Mouse (Mus musculus) MEL (cell line): ENCODE data around the gene Gpr19. TPM values are rescaled to one million over a fixed set of nuclear protein-coding genes. Genes with fewer than 3 reads are reported as not detected.
A peak's percentile ranks its signal among the peaks of the same experiment; 100 is the strongest.

Experiments
- DNase-seq: peaks from one replicate; pipeline ENCODE4 v3.0.0; 2011; ENCODE audit warnings: low read depth, low spot score
- H3K27ac ChIP-seq: 2 replicates; pipeline ENCODE4 v1.5.1; 2012; ENCODE audit warnings: low read depth, mild to moderate bottlenecking, control low read depth, low read length, moderate library complexity; ENCODE audit not compliant: control insufficient read depth
- H3K27me3 ChIP-seq, 2 experiments: fragments of 150-350 bp in 1 of 2; sonication (generic) in 1 of 2; 2 replicates each; pipeline ENCODE4 v1.6.1; 2012; ENCODE audit warnings: low read length in 2 of 2, mild to moderate bottlenecking in 2 of 2, improper control_type of control experiment in 1 of 2, moderate library complexity in 1 of 2; ENCODE audit not compliant: insufficient read depth in 2 of 2, control insufficient read depth in 1 of 2
- H3K36me3 ChIP-seq, 2 experiments: 2 replicates each; pipeline ENCODE4 v1.6.1; 2012 to 2014; ENCODE audit warnings: low read length in 2 of 2, improper control_type of control experiment in 1 of 2, inconsistent platforms in 1 of 2, mild to moderate bottlenecking in 1 of 2; ENCODE audit not compliant: insufficient read depth in 2 of 2, control insufficient read depth in 1 of 2
- H3K4me1 ChIP-seq, 2 experiments: fragments of 150-350 bp in 1 of 2; sonication (generic) in 1 of 2; 2 replicates each; pipeline ENCODE4 v1.6.1; 2012; ENCODE audit warnings: low read length in 2 of 2, improper control_type of control experiment in 1 of 2, mild to moderate bottlenecking in 1 of 2; ENCODE audit not compliant: insufficient read depth in 2 of 2, control insufficient read depth in 1 of 2
- H3K4me3 ChIP-seq, 2 experiments: fragments of 150-350 bp in 1 of 2; sonication (generic) in 1 of 2; 2 replicates each; pipeline ENCODE4 v1.5.1; 2012; ENCODE audit warnings: low read depth in 2 of 2, low read length in 2 of 2, mild to moderate bottlenecking in 2 of 2, moderate library complexity in 2 of 2, control low read depth in 1 of 2, improper control_type of control experiment in 1 of 2; ENCODE audit not compliant: control insufficient read depth in 1 of 2, insufficient read depth in 1 of 2
- H3K79me2 ChIP-seq: 2 replicates; pipeline ENCODE4 v1.6.1; 2012; ENCODE audit warnings: mild to moderate bottlenecking, low read length, moderate library complexity; ENCODE audit not compliant: control insufficient read depth, poor library complexity, insufficient read depth
- H3K9ac ChIP-seq: 2 replicates; pipeline ENCODE4 v1.6.1; 2012; ENCODE audit warnings: low read depth, mild to moderate bottlenecking, control low read depth, low read length, moderate library complexity; ENCODE audit not compliant: control insufficient read depth, poor library complexity, severe bottlenecking
- H3K9me3 ChIP-seq: fragments of 150-350 bp; sonication (generic); replicated peaks from 2 replicates; pipeline ENCODE4 v1.6.1; 2012; ENCODE audit warnings: mild to moderate bottlenecking, low read length, improper control_type of control experiment, moderate library complexity; ENCODE audit not compliant: insufficient read depth
- BHLHE40 ChIP-seq: IDR thresholded peaks from 2 replicates; pipeline ENCODE4 v1.6.1; 2012; ENCODE audit warnings: low read depth, mild to moderate bottlenecking, inconsistent platforms, low read length, improper control_type of control experiment, borderline replicate concordance
- CHD1 ChIP-seq: IDR thresholded peaks from 2 replicates; pipeline ENCODE4 v1.6.1; 2012; ENCODE audit warnings: low read depth, mild to moderate bottlenecking, inconsistent platforms, low read length, improper control_type of control experiment
- ELF1 ChIP-seq: IDR thresholded peaks from 2 replicates; pipeline ENCODE4 v1.6.1; 2014; ENCODE audit warnings: low read depth, mild to moderate bottlenecking, inconsistent platforms, low read length, improper control_type of control experiment, moderate library complexity
- EP300 ChIP-seq, 2 experiments: IDR thresholded peaks; 2 replicates each; pipeline ENCODE4 v1.6.1; 2011; ENCODE audit warnings: improper control_type of control experiment in 2 of 2, low read length in 2 of 2, low read depth in 1 of 2, mild to moderate bottlenecking in 1 of 2
- ETS1 ChIP-seq: IDR thresholded peaks from 2 replicates; pipeline ENCODE4 v1.6.1; 2012; ENCODE audit warnings: low read depth, mild to moderate bottlenecking, inconsistent platforms, low read length, improper control_type of control experiment, moderate library complexity
- GABPA ChIP-seq: IDR thresholded peaks from 2 replicates; pipeline ENCODE4 v1.6.1; 2012; ENCODE audit warnings: low read depth, mild to moderate bottlenecking, inconsistent platforms, low read length, improper control_type of control experiment, moderate library complexity
- GATA1 ChIP-seq: IDR thresholded peaks from 2 replicates; pipeline ENCODE4 v1.6.1; 2011; ENCODE audit warnings: low read depth, low read length, improper control_type of control experiment
- HCFC1 ChIP-seq: IDR thresholded peaks from 2 replicates; pipeline ENCODE4 v1.6.1; 2012; ENCODE audit warnings: low read depth, mild to moderate bottlenecking, inconsistent platforms, low read length, improper control_type of control experiment, moderate library complexity
- JUND ChIP-seq: IDR thresholded peaks from 2 replicates; pipeline ENCODE4 v1.6.1; 2011; ENCODE audit warnings: low read depth, mild to moderate bottlenecking, improper control_type of control experiment, low read length
- MAFK ChIP-seq: IDR thresholded peaks from 2 replicates; pipeline ENCODE4 v1.6.1; 2011; ENCODE audit warnings: low read depth, mild to moderate bottlenecking, low read length, improper control_type of control experiment, borderline replicate concordance
- MAX ChIP-seq: IDR thresholded peaks from 2 replicates; pipeline ENCODE4 v1.6.1; 2011; ENCODE audit warnings: low read length, improper control_type of control experiment
- MAZ ChIP-seq: IDR thresholded peaks from 2 replicates; pipeline ENCODE4 v1.6.1; 2012; ENCODE audit warnings: low read depth, mild to moderate bottlenecking, inconsistent platforms, low read length, improper control_type of control experiment
- MXI1 ChIP-seq: IDR thresholded peaks from 2 replicates; pipeline ENCODE4 v1.6.1; 2011; ENCODE audit warnings: mild to moderate bottlenecking, low read depth, low read length, improper control_type of control experiment
- MYC ChIP-seq: IDR thresholded peaks from 2 replicates; pipeline ENCODE4 v1.6.1; 2011; ENCODE audit warnings: low read depth, mild to moderate bottlenecking, low read length, improper control_type of control experiment, moderate library complexity
- NRF1 ChIP-seq: IDR thresholded peaks from 2 replicates; pipeline ENCODE4 v1.6.1; 2014; ENCODE audit warnings: low read depth, mild to moderate bottlenecking, inconsistent platforms, low read length, improper control_type of control experiment, moderate library complexity; ENCODE audit not compliant: poor library complexity, insufficient read depth, severe bottlenecking
- POLR2A ChIP-seq, 2 experiments: IDR thresholded peaks; 2 replicates each; pipeline ENCODE4 v1.6.1; 2011 to 2012; ENCODE audit warnings: low read length in 2 of 2, mild to moderate bottlenecking in 2 of 2, control low read depth in 1 of 2, improper control_type of control experiment in 1 of 2, low read depth in 1 of 2, moderate library complexity in 1 of 2; ENCODE audit not compliant: control insufficient read depth in 1 of 2, insufficient read depth in 1 of 2, poor library complexity in 1 of 2
- SIN3A ChIP-seq: IDR thresholded peaks from 2 replicates; pipeline ENCODE4 v1.6.1; 2012; ENCODE audit warnings: low read length, improper control_type of control experiment, inconsistent platforms
- SMC3 ChIP-seq: IDR thresholded peaks from 2 replicates; pipeline ENCODE4 v1.6.1; 2011; ENCODE audit warnings: low read depth, low read length, improper control_type of control experiment
- TBP ChIP-seq: IDR thresholded peaks from 2 replicates; pipeline ENCODE4 v1.8.0; 2011; ENCODE audit warnings: low read depth, low read length, improper control_type of control experiment
- TCF12 ChIP-seq: IDR thresholded peaks from 2 replicates; pipeline ENCODE4 v1.6.1; 2014; ENCODE audit warnings: low read depth, mild to moderate bottlenecking, inconsistent platforms, low read length, improper control_type of control experiment, moderate library complexity
- UBTF ChIP-seq: IDR thresholded peaks from 2 replicates; pipeline ENCODE4 v1.6.1; 2012; ENCODE audit warnings: low read depth, mild to moderate bottlenecking, inconsistent platforms, low read length, improper control_type of control experiment, moderate library complexity, borderline replicate concordance; ENCODE audit not compliant: insufficient read depth
- USF1 ChIP-seq: IDR thresholded peaks from 2 replicates; pipeline ENCODE4 v1.6.1; 2014; ENCODE audit warnings: low read depth, mild to moderate bottlenecking, inconsistent platforms, low read length, improper control_type of control experiment, moderate library complexity
- USF2 ChIP-seq, 2 experiments: IDR thresholded peaks; 2 replicates each; pipeline ENCODE4 v1.6.1; 2011 to 2012; ENCODE audit warnings: improper control_type of control experiment in 2 of 2, low read length in 2 of 2, borderline replicate concordance in 1 of 2, inconsistent platforms in 1 of 2, low read depth in 1 of 2, mild to moderate bottlenecking in 1 of 2; ENCODE audit not compliant: insufficient read depth in 1 of 2
- ZMIZ1 ChIP-seq: IDR thresholded peaks from 2 replicates; pipeline ENCODE4 v1.6.1; 2012; ENCODE audit warnings: low read depth, mild to moderate bottlenecking, inconsistent platforms, low read length, improper control_type of control experiment, moderate library complexity
- ZNF384 ChIP-seq: IDR thresholded peaks from 2 replicates; pipeline ENCODE4 v1.6.1; 2012; ENCODE audit warnings: low read depth, mild to moderate bottlenecking, inconsistent platforms, low read length, improper control_type of control experiment
- polyA plus RNA-seq, 2 experiments: library from polyadenylated mRNA; stranded (reverse) in 1 of 2; unstranded in 1 of 2; fragments of >175 nt in 1 of 2; fragments of >200 nt in 1 of 2; gene quantifications; 2 replicates each; pipeline versions ENCODE4 v1.2.1 to v1.2.4; 2012; ENCODE audit warnings: low replicate concordance in 2 of 2, low read depth in 1 of 2; ENCODE audit not compliant: insufficient read length in 2 of 2, insufficient read depth in 1 of 2, missing spikeins in 1 of 2
- total RNA-seq: library from RNA; depleted of rRNA; stranded (reverse); fragments of 300-350 nt; gene quantifications from 2 replicates; pipeline ENCODE4 v1.2.3, GENCODE M21; 2012

Gene Gpr19
- total and polyA plus RNA-seq, 3 experiments, result 8.4 to 11.7 TPM; not detected in 1

GRCm38 (mm10) chr6:134921014-134921694, 22.8 kb upstream of the Gpr19 start:
- Histone ChIP-seq H3K79me2 (peaks cover 26% of the 10 kb centered on the region), H3K4me1 (peaks cover 8 to 13% of the 10 kb centered on the region in 2 experiments; a peak in 3 of 4 replicates), H3K36me3 (peaks cover 2 to 29% of the 10 kb centered on the region in 2 experiments; a peak in 3 of 4 replicates), H3K4me3 (peak overlapping the region; percentile 86 to 87), H3K27ac (peak overlapping the region; percentile 79), H3K27me3 (no peaks in the 10 kb centered on the region), H3K9me3 (no peaks in the 10 kb centered on the region), H3K9ac (peak overlapping the region; percentile 99)
- DNase-seq, result peak; percentile 85
- 0 out of 2 replicates have a peak, but pooled peaks have one; percentile 20 for TF ChIP-seq UBTF
- 0 out of 4 replicates have a peak, but pooled peaks of 1 of the 2 experiments have one; percentile 8 for TF ChIP-seq POLR2A (IDR thresholded peaks at IDR 0.05; ENCODE audit: control insufficient read depth in 1 of 2, insufficient read depth in 1 of 2, low read depth in 1 of 2, low read length in 2 of 2, poor library complexity in 1 of 2)
- no peak for TF ChIP-seq ZNF384
- TF ChIP-seq USF2 (IDR thresholded peaks at IDR 0.05; ENCODE audit: borderline replicate concordance in 1 of 2, insufficient read depth in 1 of 2, low read depth in 1 of 2, low read length in 2 of 2), result no peak
- TF ChIP-seq SIN3A, result peak; percentile 88
- TF ChIP-seq ZMIZ1, result peak; percentile 56; the same call in 1 of the 2 replicates
- TF ChIP-seq EP300 (IDR thresholded peaks at IDR 0.05; ENCODE audit: low read depth in 1 of 2, low read length in 2 of 2), result peak in 1 of 2 experiments; percentile 29; a peak in 1 of 4 replicates
- TF ChIP-seq TCF12, result peak; percentile 68; the same call in 1 of the 2 replicates
- TF ChIP-seq TBP, result peak; percentile 65
- TF ChIP-seq MXI1, result peak; percentile 25; the same call in 1 of the 2 replicates
- no peak for TF ChIP-seq USF1
- 0 out of 2 replicates have a peak, but pooled peaks have one; percentile 1 for TF ChIP-seq HCFC1
- peak; percentile 3; the same call in 1 of the 2 replicates for TF ChIP-seq CHD1
- peak; percentile 86 for TF ChIP-seq ETS1
- peak; percentile 63 for TF ChIP-seq GATA1

GRCm38 (mm10) chr6:134920190-134921013, 22.0 kb upstream of the Gpr19 start, which contains the start of gene Cdkn1b:
TSS of gene Cdkn1b (plus strand) at chr6:134920401.
- Histone ChIP-seq H3K36me3 (peaks cover 2 to 26% of the 10 kb centered on the region in 2 experiments; a peak in 3 of 4 replicates), H3K79me2 (peaks cover 26% of the 10 kb centered on the region)
- TF ChIP-seq MXI1 (peak; percentile 69), TCF12 (peak; percentile 55), MAZ (no peak), SIN3A (peak; percentile 82), ZNF384 (peak; percentile 24; the same call in 1 of the 2 replicates), TBP (peak; percentile 91), BHLHE40 (peak; percentile 93), ELF1 (0 out of 2 replicates have a peak, but pooled peaks have one; percentile 8), ETS1 (peak; percentile 30; the same call in 1 of the 2 replicates), MAFK (no peak), MAX (no peak; the same call in none of the 2 replicates), USF1 (peak; percentile 65), JUND (no peak), MYC (no peak), NRF1 (peak; percentile 60), SMC3 (no peak), EP300 (IDR thresholded peaks at IDR 0.05; ENCODE audit: low read depth in 1 of 2, low read length in 2 of 2) (no peak; a peak in 1 of 4 replicates), GABPA (no peak; the same call in 1 of the 2 replicates)

More at GRCm38 (mm10) chr6:134920190-134921013, 22.0 kb upstream of the Gpr19 start, which contains the start of gene Cdkn1b:
- peak; percentile 96 for DNase-seq
- H3K27me3 ChIP-seq, result no peaks in the 10 kb centered on the region
- H3K9me3 ChIP-seq, result no peaks in the 10 kb centered on the region
- peak within 1 kb of the TSS; percentile 86 to 87 for H3K4me3 ChIP-seq
- H3K27ac ChIP-seq, result peak within 1 kb of the TSS; percentile 79
- peak within 1 kb of the TSS; percentile 99 for H3K9ac ChIP-seq
- peaks cover 8 to 13% of the 10 kb centered on the region in 2 experiments; a peak in 3 of 4 replicates for H3K4me1 ChIP-seq
